Mouse (Mus musculus) heart, embryonic 16.5 days (tissue): ENCODE measurements around the gene Glrx5. TPM values are rescaled to one million over a fixed set of nuclear protein-coding genes. Genes with fewer than 3 reads are reported as not detected.

ENCODE experiments used
- ATAC-seq: fragments of 200-750 bp; cut with Nextera tagmentation; replicated peaks from 2 replicates; pipeline ENCODE4 v1.8.0; 2017; ENCODE audit warnings: moderate number of reproducible peaks; ENCODE audit not compliant: insufficient read depth, low FRiP score; ENCODE audit errors: extremely low read depth
- H3K27ac ChIP-seq: fragments of 300-500 bp; sonication (generic); 2 replicates; pipeline ENCODE4 v1.5.1; 2014; ENCODE audit warnings: mild to moderate bottlenecking, low read length, control low read depth, moderate library complexity
- H3K27me3 ChIP-seq: fragments of 300-500 bp; sonication (generic); 2 replicates; pipeline ENCODE4 v1.6.1; 2014; ENCODE audit warnings: low read length, mixed read lengths; ENCODE audit not compliant: control insufficient read depth, insufficient read depth
- H3K36me3 ChIP-seq: fragments of 300-500 bp; sonication (generic); 2 replicates; pipeline ENCODE4 v1.6.1; 2014; ENCODE audit not compliant: control insufficient read depth, insufficient read depth
- H3K4me1 ChIP-seq: fragments of 300-500 bp; sonication (generic); 2 replicates; pipeline ENCODE4 v1.6.1; 2014; ENCODE audit warnings: low read length, mixed read lengths; ENCODE audit not compliant: control insufficient read depth, insufficient read depth
- H3K4me2 ChIP-seq: fragments of 300-500 bp; sonication (generic); 2 replicates; pipeline ENCODE4 v1.6.1; 2014; ENCODE audit warnings: low read depth, mild to moderate bottlenecking, control low read depth, low read length
- H3K4me3 ChIP-seq: fragments of 300-500 bp; sonication (generic); 2 replicates; pipeline ENCODE4 v1.5.1; 2014; ENCODE audit warnings: mild to moderate bottlenecking, control low read depth, low read length
- H3K9ac ChIP-seq: fragments of 300-500 bp; sonication (generic); 2 replicates; pipeline ENCODE4 v1.6.1; 2014; ENCODE audit warnings: low read length, control low read depth
- H3K9me3 ChIP-seq: fragments of 300-500 bp; sonication (generic); replicated peaks from 2 replicates; pipeline ENCODE4 v1.6.1; 2016; ENCODE audit warnings: low read length; ENCODE audit not compliant: control insufficient read depth
- WGBS: fragments of 180-500 bp; shearing (Covaris S2); extraction: QIAGEN DNeasy Blood & Tissue Kit; methylation state at CpG from one replicate; pipeline ENCODE4 v1.1.7; 2014; 5-methylcytosine and 5-hydroxymethylcytosine counted together
- polyA plus RNA-seq: library from polyadenylated mRNA; unstranded; fragments of >200 nt; fragmentation: Nextera tagmentation; extraction: Ambion mirVana; gene quantifications from 2 replicates; pipeline ENCODE4 v1.2.1, GENCODE M21; 2015

Glrx5 gene
- polyA plus RNA-seq, 1 experiment from 2014 or later = 173 TPM

DNA sequence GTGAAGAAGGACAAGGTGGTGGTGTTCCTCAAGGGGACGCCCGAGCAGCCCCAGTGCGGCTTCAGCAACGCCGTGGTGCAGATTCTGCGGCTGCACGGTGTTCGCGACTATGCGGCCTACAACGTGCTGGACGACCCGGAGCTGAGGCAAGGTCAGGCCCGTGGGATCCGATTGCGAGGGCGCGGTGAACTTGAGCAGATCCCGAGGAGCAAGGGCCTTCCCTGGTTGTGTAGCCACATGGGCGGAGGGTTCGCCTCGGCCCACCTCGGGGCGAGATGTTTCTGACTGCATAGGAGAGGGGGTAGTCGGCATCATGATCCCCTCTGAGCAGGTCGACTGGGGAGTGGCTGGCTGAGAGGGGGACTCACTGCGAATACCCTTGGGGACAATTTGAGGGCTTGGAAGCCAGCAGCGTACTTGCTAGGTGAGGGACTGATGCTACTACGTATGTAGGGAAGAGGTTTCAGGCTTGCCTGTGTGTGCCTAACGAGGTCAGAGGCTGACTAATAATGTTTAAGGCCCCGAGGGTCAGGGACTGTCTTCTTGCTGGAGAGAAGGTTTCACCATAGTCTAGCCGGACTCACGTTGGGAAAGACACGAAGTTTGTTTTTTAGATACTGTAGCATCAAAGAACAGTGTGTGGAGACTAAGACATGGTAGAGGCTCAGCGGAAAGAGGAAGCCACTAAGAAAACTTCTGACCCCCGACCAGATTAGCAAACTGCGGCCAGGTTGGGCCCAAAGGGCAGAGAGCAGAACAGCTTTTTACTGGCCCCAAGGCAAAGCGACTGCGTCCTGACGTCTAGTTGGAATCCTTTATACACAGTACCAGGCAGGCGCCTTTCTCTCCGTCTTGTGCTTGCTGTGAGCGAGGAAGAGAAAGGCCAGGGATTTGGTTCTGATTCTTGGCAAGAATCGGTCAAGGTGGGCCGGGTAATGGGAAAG is 616 bp downstream of the Glrx5 start:
- peak overlapping the region; percentile 90 for H3K27ac ChIP-seq
- WGBS = under 1% methylated on average over 45 of the region's 45 CpGs
- no peaks in the 10 kb centered on the region for H3K9me3 ChIP-seq
- ATAC-seq = peak; percentile 37
- peak overlapping the region; percentile 91 for H3K9ac ChIP-seq
- H3K36me3 ChIP-seq = peaks cover 4% of the 10 kb centered on the region; the same call in 1 of the 2 replicates
- H3K4me1 ChIP-seq = peaks cover 26% of the 10 kb centered on the region
- H3K4me2 ChIP-seq = peak overlapping the region; percentile 84
- H3K27me3 ChIP-seq = no peaks in the 10 kb centered on the region
- peak overlapping the region; percentile 85 for H3K4me3 ChIP-seq

GRCm38 (mm10) chr12:105034130-105034769 is 1.8 kb downstream of the Glrx5 start:
- peak overlapping the region; percentile 85 for H3K4me3 ChIP-seq
- peak overlapping the region; percentile 84 for H3K4me2 ChIP-seq
- no peaks in the 10 kb centered on the region for H3K9me3 ChIP-seq
- ATAC-seq = no peak
- 36% methylated on average over 14 of the region's 14 CpGs for WGBS
- no peaks in the 10 kb centered on the region for H3K27me3 ChIP-seq
- 0 out of 2 replicates have a peak overlapping the region, but pooled peaks have one; percentile 26 for H3K9ac ChIP-seq
- H3K4me1 ChIP-seq = peaks cover 32% of the 10 kb centered on the region
- H3K27ac ChIP-seq = no peak overlapping the region
- H3K36me3 ChIP-seq = peaks cover 4% of the 10 kb centered on the region; the same call in 1 of the 2 replicates

GRCm38 (mm10) chr12:105038211-105038610 is 5.7 kb downstream of the Glrx5 start:
- Histone ChIP-seq H3K9ac (no peak overlapping the region), H3K27ac (no peak overlapping the region), H3K4me2 (no peak overlapping the region), H3K4me3 (no peak overlapping the region), H3K9me3 (no peaks in the 10 kb centered on the region), H3K4me1 (peaks cover 26% of the 10 kb centered on the region), H3K36me3 (peaks cover 22% of the 10 kb centered on the region), H3K27me3 (no peaks in the 10 kb centered on the region)
- WGBS = 80% methylated on average over 11 of the region's 11 CpGs
- ATAC-seq = no peak

DNA sequence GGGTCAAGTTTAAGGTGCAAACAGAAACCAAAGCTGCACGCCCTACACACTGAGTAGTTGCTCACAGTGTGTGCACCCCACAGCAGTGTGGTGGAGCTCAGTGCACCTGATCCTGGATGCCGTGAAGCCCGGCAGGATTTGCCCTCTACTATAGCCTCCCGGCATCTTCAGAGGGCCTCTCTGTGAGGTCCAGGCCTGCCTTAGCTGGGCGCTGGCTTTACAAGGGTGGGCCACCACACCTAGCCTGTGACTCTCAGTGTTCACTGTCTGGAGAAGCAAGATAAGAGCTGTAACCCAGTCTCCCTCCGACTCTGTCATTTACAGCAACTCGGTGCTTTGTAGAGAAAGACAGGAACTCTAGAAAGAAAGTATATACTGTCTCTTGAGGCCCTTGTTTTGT is 6.4 kb downstream of the Glrx5 start:
- 50% methylated on average over 7 of the region's 7 CpGs for WGBS
- Histone ChIP-seq H3K27me3 (no peaks in the 10 kb centered on the region), H3K9me3 (no peaks in the 10 kb centered on the region), H3K36me3 (peaks cover 29% of the 10 kb centered on the region), H3K4me1 (peaks cover 22% of the 10 kb centered on the region), H3K4me2 (no peak overlapping the region), H3K4me3 (no peak overlapping the region), H3K27ac (no peak overlapping the region), H3K9ac (no peak overlapping the region)
- no peak for ATAC-seq

DNA sequence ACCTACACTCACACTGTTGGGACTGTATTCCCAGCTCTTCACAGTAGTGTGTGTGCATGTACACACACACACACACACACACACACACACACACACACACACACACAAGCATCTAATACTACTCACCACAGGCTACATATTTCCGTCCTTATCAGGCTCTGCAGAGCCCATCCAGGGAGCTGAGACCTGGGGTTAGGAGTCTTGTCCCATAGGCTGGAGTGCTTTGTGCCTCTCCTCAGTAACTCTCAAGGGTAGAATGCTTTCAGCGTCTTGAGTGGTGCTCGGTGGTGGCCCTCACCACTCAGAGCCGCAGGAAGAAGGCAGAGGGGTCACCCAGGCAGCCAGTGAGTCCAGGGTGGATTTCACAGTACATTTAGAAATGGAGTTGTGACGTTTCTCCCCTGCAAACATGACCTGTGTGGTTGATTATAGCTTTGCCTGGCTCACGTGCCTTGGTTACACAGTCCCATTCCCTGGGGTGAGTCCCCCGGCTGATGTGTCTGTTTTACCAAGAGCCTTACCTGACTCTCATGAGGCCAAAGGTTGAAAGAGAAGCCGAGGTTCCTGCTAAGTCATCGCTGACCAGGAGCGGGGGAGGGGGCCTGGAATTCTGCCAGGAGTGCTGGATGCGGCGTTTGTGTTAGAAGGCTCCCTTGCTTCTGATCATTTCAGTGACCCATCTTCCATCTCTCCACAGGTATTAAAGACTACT is 7.2 kb downstream of the Glrx5 start:
- no peak overlapping the region for H3K4me2 ChIP-seq
- no peak for ATAC-seq

DNA sequence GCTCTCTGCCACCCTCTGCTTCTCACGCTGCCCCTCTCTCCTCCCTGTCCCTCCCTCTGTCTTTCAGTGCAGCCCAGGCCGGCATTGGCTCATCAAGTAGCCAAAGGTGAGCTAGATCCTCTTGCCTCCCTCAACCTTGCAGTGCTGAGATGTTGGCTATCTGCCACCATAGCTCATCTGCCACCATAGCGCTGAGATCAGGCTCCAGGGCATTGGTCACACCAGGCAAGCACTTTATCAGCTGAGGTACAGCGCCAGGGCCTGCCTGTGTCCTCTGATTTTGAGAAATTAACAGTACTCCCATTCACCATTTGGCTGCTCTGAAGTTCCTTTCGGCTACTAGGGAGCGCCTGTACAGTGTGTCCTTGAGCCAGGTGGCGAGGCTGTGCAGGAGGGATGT is 8.5 kb downstream of the Glrx5 start:
- H3K4me2 ChIP-seq = no peak overlapping the region
- no peak for ATAC-seq
- no peaks in the 10 kb centered on the region for H3K27me3 ChIP-seq
- 88% methylated on average over 7 of the region's 7 CpGs for WGBS
- no peak overlapping the region for H3K9ac ChIP-seq
- no peak overlapping the region for H3K27ac ChIP-seq
- peaks cover 11% of the 10 kb centered on the region for H3K4me1 ChIP-seq
- H3K36me3 ChIP-seq = peaks cover 29% of the 10 kb centered on the region
- no peaks in the 10 kb centered on the region for H3K9me3 ChIP-seq
- H3K4me3 ChIP-seq = no peak overlapping the region

More for the DNA sequence above, 7.2 kb downstream of the Glrx5 start:
- no peak overlapping the region for H3K9ac ChIP-seq
- H3K4me1 ChIP-seq = peaks cover 13% of the 10 kb centered on the region
- no peak overlapping the region for H3K27ac ChIP-seq
- peaks cover 29% of the 10 kb centered on the region for H3K36me3 ChIP-seq
- H3K27me3 ChIP-seq = no peaks in the 10 kb centered on the region
- no peak overlapping the region for H3K4me3 ChIP-seq
- H3K9me3 ChIP-seq = no peaks in the 10 kb centered on the region
- WGBS = 31% methylated on average over 12 of the region's 12 CpGs

GRCm38 (mm10) chr12:105043081-105043480 is 10.6 kb downstream of the Glrx5 start:
- Histone ChIP-seq H3K36me3 (peaks cover 29% of the 10 kb centered on the region), H3K4me1 (peaks cover 11% of the 10 kb centered on the region), H3K9me3 (no peaks in the 10 kb centered on the region), H3K4me2 (no peak overlapping the region), H3K9ac (no peak overlapping the region), H3K27me3 (no peaks in the 10 kb centered on the region), H3K4me3 (no peak overlapping the region), H3K27ac (no peak overlapping the region)
- 94% methylated on average over 5 of the region's 5 CpGs for WGBS
- ATAC-seq = no peak

GRCm38 (mm10) chr12:105044775-105045174 is 12.3 kb downstream of the Glrx5 start:
- no peak for ATAC-seq

More at GRCm38 (mm10) chr12:105044775-105045174, 12.3 kb downstream of the Glrx5 start:
- peaks cover 29% of the 10 kb centered on the region for H3K36me3 ChIP-seq
- no peak overlapping the region for H3K27ac ChIP-seq
- H3K4me3 ChIP-seq = no peak overlapping the region
- no peak overlapping the region for H3K4me2 ChIP-seq
- WGBS = 72% methylated on average over 9 of the region's 9 CpGs
- 0 out of 2 replicates have a peak, but pooled peaks cover 2% of the 10 kb centered on the region for H3K4me1 ChIP-seq
- no peaks in the 10 kb centered on the region for H3K27me3 ChIP-seq
- H3K9ac ChIP-seq = no peak overlapping the region
- H3K9me3 ChIP-seq = no peaks in the 10 kb centered on the region
